Comparison of ENCODE assay signal across 8 mouse cellular contexts in genomic region chr12:46818021-46818855, GRCm38 (mm10). TPM values are rescaled to one million over a fixed set of nuclear protein-coding genes. Genes with fewer than 3 reads are reported as not detected.
A peak's percentile ranks its signal among the peaks of the same experiment; 100 is the strongest.
DNase-seq lines count a peak whose midpoint lies in the region; ATAC-seq lines count a peak whose summit lies in the region.

No protein-coding gene starts in this region.

- no peaks in the 10 kb centered on the region for H3K9me3 ChIP-seq in embryonic facial prominence, embryonic 15.5 days (replicated peaks)
- no peaks in the 10 kb centered on the region for H3K9me3 ChIP-seq in heart, embryonic 14.5 days (ENCODE audit: control insufficient read depth, low read length)
- no peaks in the 10 kb centered on the region for H3K9me3 ChIP-seq in liver, embryonic 11.5 days (ENCODE audit: control insufficient read depth, low read length)
- H3K9me3 ChIP-seq in neural tube, embryonic 13.5 days = no peaks in the 10 kb centered on the region

- H3K27me3 ChIP-seq in embryonic facial prominence, embryonic 15.5 days = peaks cover 7% of the 10 kb centered on the region; the same call in 1 of the 2 replicates
- H3K27me3 ChIP-seq in heart, embryonic 14.5 days (ENCODE audit: control insufficient read depth, insufficient read depth, low read length) = peaks cover 7% of the 10 kb centered on the region; the same call in 1 of the 2 replicates
- peaks cover 8% of the 10 kb centered on the region; the same call in 1 of the 2 replicates for H3K27me3 ChIP-seq in liver, embryonic 11.5 days (replicated peaks; ENCODE audit: control insufficient read depth, insufficient read depth, low read length)
- H3K27me3 ChIP-seq in neural tube, embryonic 13.5 days = no peaks in the 10 kb centered on the region

- WGBS in embryonic facial prominence, embryonic 15.5 days = under 1% methylated on average over 61 of the region's 61 CpGs
- 0% methylated on average over 59 of the region's 61 CpGs for WGBS in heart, embryonic 14.5 days
- 1% methylated on average over 61 of the region's 61 CpGs for WGBS in liver, embryonic 11.5 days
- WGBS in neural tube, embryonic 13.5 days = under 1% methylated on average over 56 of the region's 61 CpGs

- peak; percentile 72 for DNase-seq in A20 (ENCODE audit: low read depth, low spot score)
- DNase-seq in adrenal gland, postnatal 36 days = peak; percentile 19 to 43
- peak; percentile 53 for DNase-seq in kidney, postnatal 10 days
- DNase-seq in liver, embryonic 11.5 days (ENCODE audit: low spot score) = peak; percentile 63
- peak; percentile 30 for DNase-seq in yolk sac, embryonic 10.5 days (ENCODE audit: low spot score)

- H3K9ac ChIP-seq in embryonic facial prominence, embryonic 15.5 days = peak overlapping the region; percentile 40
- peak overlapping the region; percentile 78 for H3K9ac ChIP-seq in heart, embryonic 14.5 days (ENCODE audit: low read length)
- peak overlapping the region; percentile 76 for H3K9ac ChIP-seq in liver, embryonic 11.5 days (ENCODE audit: low read depth, low read length)
- peak overlapping the region; percentile 98 for H3K9ac ChIP-seq in neural tube, embryonic 13.5 days

- H3K4me1 ChIP-seq in embryonic facial prominence, embryonic 15.5 days = no peaks in the 10 kb centered on the region
- 0 out of 4 replicates have a peak, but pooled peaks cover 0 to 5% of the 10 kb centered on the region in 2 experiments for H3K4me1 ChIP-seq in heart, embryonic 14.5 days (ENCODE audit: control insufficient read depth in 2 of 2, insufficient read depth in 2 of 2, low read length in 2 of 2)
- no peaks in the 10 kb centered on the region for H3K4me1 ChIP-seq in liver, embryonic 11.5 days (replicated peaks; ENCODE audit: control insufficient read depth, insufficient read depth, low read length)
- no peaks in the 10 kb centered on the region; the same call in 1 of the 2 replicates for H3K4me1 ChIP-seq in neural tube, embryonic 13.5 days (replicated peaks)

- H3K27ac ChIP-seq in embryonic facial prominence, embryonic 15.5 days (replicated peaks) = 0 out of 2 replicates have a peak overlapping the region, but pooled peaks have one; percentile 39
- H3K27ac ChIP-seq in heart, embryonic 14.5 days (replicated peaks in 1 of 2; ENCODE audit: control insufficient read depth in 1 of 2, insufficient read depth in 1 of 2, low read depth in 2 of 2, low read length in 2 of 2) = peak overlapping the region in 1 of 2 experiments; percentile 82; a peak in 1 of 4 replicates
- H3K27ac ChIP-seq in liver, embryonic 11.5 days (ENCODE audit: low read depth, low read length) = no peak overlapping the region
- H3K27ac ChIP-seq in neural tube, embryonic 13.5 days (replicated peaks) = peak overlapping the region; percentile 100

- peak overlapping the region; percentile 78 for H3K4me3 ChIP-seq in embryonic facial prominence, embryonic 15.5 days (replicated peaks)
- peak overlapping the region; percentile 90 to 91 for H3K4me3 ChIP-seq in heart, embryonic 14.5 days (ENCODE audit: control insufficient read depth in 1 of 2, insufficient read depth in 1 of 2, low read depth in 1 of 2, low read length in 2 of 2)
- peak overlapping the region; percentile 78 for H3K4me3 ChIP-seq in liver, embryonic 11.5 days (ENCODE audit: low read depth, low read length)
- peak overlapping the region; percentile 81 for H3K4me3 ChIP-seq in neural tube, embryonic 13.5 days

- H3K36me3 ChIP-seq in embryonic facial prominence, embryonic 15.5 days = no peaks in the 10 kb centered on the region
- no peaks in the 10 kb centered on the region for H3K36me3 ChIP-seq in heart, embryonic 14.5 days (ENCODE audit: control insufficient read depth, insufficient read depth, low read length)
- H3K36me3 ChIP-seq in liver, embryonic 11.5 days (ENCODE audit: control insufficient read depth, insufficient read depth, low read length) = no peaks in the 10 kb centered on the region
- H3K36me3 ChIP-seq in neural tube, embryonic 13.5 days = no peaks in the 10 kb centered on the region

- ATAC-seq in embryonic facial prominence, embryonic 15.5 days (ENCODE audit: insufficient number of reproducible peaks, low FRiP score, low TSS enrichment, low read depth) = no peak
- 0 out of 2 replicates have a peak, but pooled peaks have one; percentile 29 for ATAC-seq in heart, embryonic 14.5 days (ENCODE audit: insufficient number of reproducible peaks, insufficient read depth, low FRiP score, low read depth)
- ATAC-seq in liver, embryonic 11.5 days (replicated peaks; ENCODE audit: low FRiP score) = peak; percentile 22
- ATAC-seq in neural tube, embryonic 13.5 days (ENCODE audit: low read depth) = peak; percentile 68

- H3K4me2 ChIP-seq in embryonic facial prominence, embryonic 15.5 days (replicated peaks) = peak overlapping the region; percentile 95
- H3K4me2 ChIP-seq in heart, embryonic 14.5 days (ENCODE audit: low read length) = peak overlapping the region; percentile 93
- peak overlapping the region; percentile 94 for H3K4me2 ChIP-seq in liver, embryonic 11.5 days
- H3K4me2 ChIP-seq in neural tube, embryonic 13.5 days = peak overlapping the region; percentile 64

RNA-seq across cellular contexts. Expression of gene Nova1, which starts 0.5 kb away (rescaled TPM):
- 1 to 10 TPM; 4.0 to 4.5 TPM for total RNA-seq in adrenal gland, postnatal 36 days (2021)
- 2.1 and 2.4 TPM in 2 replicates for polyA plus RNA-seq in embryonic facial prominence, embryonic 15.5 days (2015; fragmentation: Nextera tagmentation; extraction: Ambion mirVana)
- polyA plus RNA-seq in heart, embryonic 14.5 days (2014; fragmentation: Nextera tagmentation; extraction: Ambion mirVana) = 1.3 and 1.4 TPM in 2 replicates
- 1.6 and 2.1 TPM in 2 replicates for polyA plus RNA-seq in liver, embryonic 11.5 days (2014; fragmentation: Nextera tagmentation; extraction: Ambion mirVana)
- polyA plus RNA-seq in neural tube, embryonic 13.5 days (2015; fragmentation: Nextera tagmentation; extraction: Ambion mirVana) = 94.2 and 98.2 TPM in 2 replicates

Comparison
In these comparisons a context has a peak if more than half of its experiments do, and no peak if none do; other contexts are left out.
1. H3K9ac ChIP-seq: peak in every context shown above with its lines; median percentile 98 in neural tube, embryonic 13.5 days; 78 in heart, embryonic 14.5 days; 76 in liver, embryonic 11.5 days; 40 in embryonic facial prominence, embryonic 15.5 days.
2. RNA of gene Nova1, which starts 0.5 kb away (polyA plus RNA-seq): 94.2 to 98.2 TPM in neural tube, embryonic 13.5 days; 2.1 to 2.4 TPM in embryonic facial prominence, embryonic 15.5 days, 1.6 to 2.1 TPM in liver, embryonic 11.5 days and 1.3 to 1.4 TPM in heart, embryonic 14.5 days; every median in the first group is over 10 times any median in the second.
3. Peak in every context shown above with its lines, with median percentiles within 50 percentile points of each other: DNase-seq, H3K4me2 ChIP-seq and H3K4me3 ChIP-seq.